Mouse (Mus musculus) brown adipose tissue, adult 24 weeks (tissue): ENCODE results near the gene Cldn10. TPM values are rescaled to one million over a fixed set of nuclear protein-coding genes. Genes with fewer than 3 reads are reported as not detected.

Experiments used
- H3K27ac ChIP-seq: fragments of 200-500 bp; replicated peaks from 2 replicates; pipeline ENCODE4 v1.5.1; 2012; ENCODE audit warnings: low read depth, mild to moderate bottlenecking, low read length
- H3K4me1 ChIP-seq: fragments of 200-500 bp; 2 replicates; pipeline ENCODE4 v1.6.1; 2012; ENCODE audit warnings: low read length, mixed read lengths; ENCODE audit not compliant: control insufficient read depth, insufficient read depth, insufficient read length
- H3K4me3 ChIP-seq: fragments of 200-500 bp; 2 replicates; pipeline ENCODE4 v1.5.1; 2012; ENCODE audit warnings: low read depth, mild to moderate bottlenecking, low read length, moderate library complexity; ENCODE audit not compliant: insufficient read depth
- polyA plus RNA-seq: library from polyadenylated mRNA; stranded (reverse); fragments of >200 nt; gene quantifications from 2 replicates; pipeline ENCODE4 v1.2.4, GENCODE M21; 2012; ENCODE audit not compliant: missing spikeins, insufficient read depth, insufficient read length

Cldn10 gene
- polyA plus RNA-seq, 1 experiment: not detected

DNA sequence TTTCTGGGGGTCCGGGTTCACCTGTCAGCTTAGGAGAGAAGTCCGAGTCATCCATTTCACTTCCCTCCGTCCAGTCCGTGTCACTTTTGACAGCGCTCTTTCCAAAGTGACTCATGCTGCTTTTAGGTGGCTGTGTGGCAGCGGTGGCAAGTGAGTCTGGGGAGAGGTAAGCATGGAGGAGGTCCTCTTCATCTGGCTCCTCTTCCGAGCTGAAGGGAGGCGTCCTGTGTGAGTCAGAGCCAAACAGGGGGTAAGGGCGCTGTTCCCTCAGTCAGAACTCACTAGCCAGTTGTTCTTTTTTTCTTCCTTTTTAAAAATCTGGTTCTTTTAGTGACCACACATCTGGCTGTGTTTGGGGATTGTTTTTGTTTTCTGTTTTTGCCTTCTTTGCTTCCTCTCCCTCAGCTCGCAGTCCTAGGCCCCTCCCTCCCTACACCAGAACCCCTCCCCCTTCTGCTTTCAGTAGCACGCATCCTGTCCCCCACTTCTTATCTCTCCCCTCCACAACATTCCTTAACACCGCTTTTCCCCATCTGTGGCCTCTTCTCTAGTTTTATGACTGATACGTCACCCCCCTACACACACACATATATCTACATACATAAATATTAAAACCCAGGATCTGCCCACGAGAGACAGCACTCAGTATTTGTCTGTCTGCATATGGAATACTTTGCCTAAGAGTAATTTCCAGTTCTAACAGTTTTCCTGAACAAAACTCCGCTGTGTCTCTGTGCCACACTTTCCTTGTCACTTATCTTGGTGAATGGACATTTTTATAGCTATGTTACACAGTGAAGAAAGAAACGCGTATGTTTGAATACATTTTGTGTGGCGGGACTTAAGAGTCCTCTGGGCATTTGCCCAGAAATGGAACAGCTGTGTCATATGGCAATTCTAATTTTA, 95.9 kb downstream of the Cldn10 start:
- Histone ChIP-seq H3K27ac (no peak overlapping the region), H3K4me1 (no peaks in the 10 kb centered on the region), H3K4me3 (no peak overlapping the region)

DNA sequence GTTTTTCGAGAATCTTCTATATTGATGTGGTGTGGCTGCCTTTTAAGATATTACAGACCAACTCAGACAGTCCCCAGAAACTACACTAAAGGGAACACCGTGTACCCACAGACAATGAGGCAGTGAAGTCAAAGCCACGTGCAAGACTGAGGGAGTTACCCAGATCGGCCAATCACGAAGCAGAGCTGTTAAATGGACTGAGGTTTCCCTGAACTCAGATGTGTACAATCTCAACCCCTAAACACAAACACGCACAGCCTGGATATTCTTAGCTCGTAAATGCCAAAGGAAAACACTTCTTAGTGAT, 96.5 kb downstream of the Cldn10 start:
- no peak overlapping the region for H3K4me3 ChIP-seq
- H3K27ac ChIP-seq: no peak overlapping the region
- H3K4me1 ChIP-seq: no peaks in the 10 kb centered on the region

DNA sequence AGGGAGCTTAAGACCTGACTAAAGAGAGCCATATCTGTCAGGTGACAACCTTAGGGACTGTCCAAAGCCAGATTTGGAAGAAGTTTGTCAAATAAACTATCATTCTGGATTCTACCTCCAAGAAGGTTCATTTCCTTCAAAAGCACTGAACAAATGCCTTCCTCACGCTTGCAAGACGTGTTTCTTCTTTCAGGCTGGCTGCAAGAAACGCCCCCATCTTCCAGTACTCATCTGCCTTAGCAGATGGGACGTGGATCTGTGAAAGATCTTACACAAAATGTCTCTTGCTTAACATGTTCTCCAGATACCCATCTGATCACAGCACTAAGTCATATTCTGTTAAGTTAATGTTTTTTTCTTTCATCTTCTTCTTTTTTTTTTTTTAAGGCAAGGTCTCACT, 102.4 kb downstream of the Cldn10 start:
- Histone ChIP-seq H3K4me3 (no peak overlapping the region), H3K4me1 (no peaks in the 10 kb centered on the region), H3K27ac (no peak overlapping the region)

DNA sequence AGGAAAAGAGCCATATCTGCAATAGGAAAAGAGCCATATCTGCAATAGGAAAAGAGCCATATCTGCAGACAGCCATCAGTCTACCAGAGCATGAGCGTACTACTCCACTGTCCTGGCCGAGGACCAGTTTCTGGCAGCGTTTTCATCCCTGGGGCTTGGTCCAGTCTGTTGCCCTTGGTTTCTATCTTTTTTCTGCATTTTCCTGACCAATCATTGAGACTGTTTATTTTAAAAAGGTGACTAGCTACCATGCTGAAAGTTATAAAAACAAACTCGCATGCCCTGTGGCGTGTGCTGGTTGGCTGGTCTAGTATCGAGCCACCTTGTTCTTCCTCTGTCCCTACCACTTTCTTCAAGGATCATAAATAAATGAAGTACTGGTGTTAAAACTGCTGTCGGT, 107.5 kb downstream of the Cldn10 start:
- no peak overlapping the region for H3K4me3 ChIP-seq
- no peak overlapping the region for H3K27ac ChIP-seq
- no peaks in the 10 kb centered on the region for H3K4me1 ChIP-seq

DNA sequence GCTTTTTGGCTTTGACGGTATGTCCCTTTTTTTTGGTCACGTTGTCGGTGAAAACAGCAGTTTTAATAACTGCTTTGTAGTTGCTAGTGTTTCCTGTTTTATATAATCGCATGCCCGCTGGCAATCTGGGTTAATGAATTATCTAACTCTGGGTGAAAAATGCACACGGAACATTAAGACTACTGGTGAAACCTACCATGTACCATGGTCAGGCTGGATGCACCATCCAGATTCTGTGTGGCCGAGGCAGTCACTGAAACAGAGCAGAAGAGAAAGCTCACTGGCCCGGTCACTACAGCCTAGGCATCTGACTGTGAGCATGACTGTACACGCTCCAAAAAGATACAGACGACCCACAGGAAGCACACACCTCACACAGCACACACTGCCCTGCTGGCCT, 107.9 kb downstream of the Cldn10 start:
- no peak overlapping the region for H3K4me3 ChIP-seq
- H3K27ac ChIP-seq: no peak overlapping the region
- no peaks in the 10 kb centered on the region for H3K4me1 ChIP-seq

DNA sequence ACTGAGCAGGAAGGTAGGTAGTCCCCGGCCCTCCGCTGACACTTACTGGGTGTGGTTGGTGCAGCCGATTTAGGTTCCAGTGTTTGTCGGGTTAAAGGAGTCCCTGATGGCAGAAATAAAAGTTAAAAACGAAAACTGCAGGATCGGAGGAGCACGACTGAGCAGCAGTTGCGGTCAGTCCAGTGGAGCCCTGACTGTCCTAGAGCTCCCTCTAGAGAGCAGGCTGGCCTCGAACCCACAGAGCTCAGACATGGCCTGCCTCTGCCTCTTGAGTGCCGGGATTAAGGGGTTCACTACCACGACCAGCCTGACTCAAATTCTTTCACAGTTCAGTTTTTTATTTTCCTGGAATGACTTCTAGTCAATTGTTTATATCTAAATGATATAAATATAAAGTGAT, 112.2 kb downstream of the Cldn10 start:
- Histone ChIP-seq H3K27ac (no peak overlapping the region), H3K4me3 (no peak overlapping the region), H3K4me1 (no peaks in the 10 kb centered on the region)

DNA sequence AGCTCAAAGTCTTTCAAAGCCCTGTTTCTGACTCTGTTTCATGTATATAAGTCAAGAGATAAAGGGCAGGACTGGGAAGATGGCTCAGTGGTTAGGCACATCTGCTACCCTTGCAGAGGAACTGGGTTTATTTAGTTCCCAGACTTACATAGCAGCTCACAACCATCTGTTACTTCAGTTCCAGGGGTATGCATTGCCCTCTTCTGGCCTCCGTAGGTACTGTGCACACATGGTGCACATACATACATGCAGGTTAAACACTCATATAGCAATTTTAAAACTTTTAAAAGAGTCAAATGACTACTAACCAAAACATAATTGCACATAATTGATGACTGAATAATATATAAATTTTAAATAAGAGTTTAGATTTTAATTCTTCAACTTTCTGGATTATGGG, 113.2 kb downstream of the Cldn10 start:
- Histone ChIP-seq H3K4me1 (no peaks in the 10 kb centered on the region), H3K4me3 (no peak overlapping the region), H3K27ac (no peak overlapping the region)

DNA sequence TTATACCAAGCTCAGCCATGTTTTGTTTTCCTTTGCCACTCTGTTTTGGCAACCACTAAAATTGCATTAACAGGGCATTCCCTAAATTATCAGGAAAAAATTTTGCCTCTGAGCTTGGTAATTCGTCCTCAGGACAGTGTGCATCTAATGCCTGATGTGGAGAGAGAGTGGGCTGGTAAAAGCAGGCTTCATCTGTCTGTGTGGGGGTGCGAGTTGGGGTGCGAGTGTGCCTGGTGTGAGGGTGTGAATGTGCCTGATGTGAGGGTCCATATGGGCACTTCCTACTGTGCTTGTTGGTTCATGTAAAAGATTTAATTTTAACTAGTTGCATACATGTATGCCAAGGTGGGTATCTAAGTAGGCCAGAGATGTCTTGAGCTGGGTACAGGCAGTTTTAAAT, 115.7 kb downstream of the Cldn10 start:
- Histone ChIP-seq H3K4me3 (no peak overlapping the region), H3K27ac (no peak overlapping the region), H3K4me1 (no peaks in the 10 kb centered on the region)

DNA sequence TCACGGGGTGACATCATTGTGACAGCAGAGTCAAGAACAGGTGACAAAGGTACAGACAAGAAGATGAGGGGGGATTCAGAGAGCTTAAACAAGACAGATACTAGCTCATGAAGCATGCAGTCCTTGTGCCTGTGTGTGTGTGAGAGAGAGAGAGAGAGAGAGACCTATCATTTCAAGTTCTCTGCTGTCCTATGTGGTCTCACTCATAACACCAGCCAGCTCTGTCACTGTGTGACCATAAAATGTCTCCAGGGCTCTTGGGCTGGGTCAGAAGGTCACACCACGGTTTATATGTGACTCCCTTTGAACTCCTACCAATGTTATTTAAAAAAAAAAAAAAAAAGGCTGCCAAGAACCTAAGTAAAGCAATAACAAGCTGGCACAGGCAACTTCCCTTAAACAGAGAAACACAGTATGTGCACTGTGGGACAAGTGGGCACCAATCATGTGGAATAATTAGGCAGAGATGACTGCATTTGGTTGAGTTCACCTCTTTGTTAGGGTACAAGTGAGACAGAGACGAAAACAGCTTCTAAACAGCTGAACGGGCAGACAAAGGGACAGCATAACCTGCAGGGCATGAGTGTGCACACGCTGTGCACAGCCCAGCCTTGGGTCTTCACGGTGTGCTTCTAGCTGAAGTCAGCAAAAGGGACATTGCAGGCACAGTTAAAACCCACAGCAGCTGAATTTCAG, 116.3 kb downstream of the Cldn10 start:
- Histone ChIP-seq H3K4me3 (no peak overlapping the region), H3K4me1 (no peaks in the 10 kb centered on the region)

DNA sequence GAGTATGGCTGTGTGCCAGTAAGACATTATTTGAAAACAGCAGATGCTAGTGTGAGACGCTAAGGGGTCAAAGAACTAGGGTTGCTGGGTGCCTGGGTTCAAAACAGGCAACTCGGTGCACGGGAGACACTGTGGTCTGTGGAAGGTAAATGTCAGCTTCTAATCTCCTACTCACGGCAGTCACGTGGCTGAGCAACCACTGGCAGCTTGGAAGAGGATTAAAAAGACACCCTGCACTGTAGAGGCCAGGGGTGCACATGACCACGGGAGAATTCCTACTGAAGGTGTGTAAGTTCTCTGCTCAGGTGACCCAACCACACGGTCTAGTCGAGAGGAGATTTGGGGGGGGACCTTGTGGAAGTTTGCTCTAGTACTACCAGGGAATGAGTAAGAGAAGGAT, 119.9 kb downstream of the Cldn10 start:
- H3K4me3 ChIP-seq: no peak overlapping the region
- no peaks in the 10 kb centered on the region for H3K4me1 ChIP-seq
- no peak overlapping the region for H3K27ac ChIP-seq

More for the DNA sequence above, 116.3 kb downstream of the Cldn10 start:
- no peak overlapping the region for H3K27ac ChIP-seq

DNA sequence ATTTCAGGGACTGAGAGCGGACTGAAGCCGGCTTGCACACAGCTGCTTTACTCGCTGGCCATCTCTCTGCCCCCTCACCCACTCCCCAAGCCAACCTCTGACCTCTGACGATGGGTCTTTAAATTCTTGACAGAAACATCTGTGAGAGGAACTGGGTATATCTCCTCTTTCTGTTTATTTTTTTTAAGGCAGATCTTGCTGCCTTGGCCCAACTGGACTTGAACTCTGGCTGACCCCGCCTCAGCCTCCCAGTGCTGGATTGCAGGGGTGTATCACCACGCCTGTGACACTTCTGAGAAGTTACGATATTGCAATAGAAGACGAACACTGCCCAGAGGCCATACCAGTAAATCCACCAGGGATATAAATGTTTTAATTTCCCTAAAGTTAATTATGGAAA, 122.2 kb downstream of the Cldn10 start:
- Histone ChIP-seq H3K4me3 (no peak overlapping the region), H3K4me1 (no peaks in the 10 kb centered on the region), H3K27ac (no peak overlapping the region)

DNA sequence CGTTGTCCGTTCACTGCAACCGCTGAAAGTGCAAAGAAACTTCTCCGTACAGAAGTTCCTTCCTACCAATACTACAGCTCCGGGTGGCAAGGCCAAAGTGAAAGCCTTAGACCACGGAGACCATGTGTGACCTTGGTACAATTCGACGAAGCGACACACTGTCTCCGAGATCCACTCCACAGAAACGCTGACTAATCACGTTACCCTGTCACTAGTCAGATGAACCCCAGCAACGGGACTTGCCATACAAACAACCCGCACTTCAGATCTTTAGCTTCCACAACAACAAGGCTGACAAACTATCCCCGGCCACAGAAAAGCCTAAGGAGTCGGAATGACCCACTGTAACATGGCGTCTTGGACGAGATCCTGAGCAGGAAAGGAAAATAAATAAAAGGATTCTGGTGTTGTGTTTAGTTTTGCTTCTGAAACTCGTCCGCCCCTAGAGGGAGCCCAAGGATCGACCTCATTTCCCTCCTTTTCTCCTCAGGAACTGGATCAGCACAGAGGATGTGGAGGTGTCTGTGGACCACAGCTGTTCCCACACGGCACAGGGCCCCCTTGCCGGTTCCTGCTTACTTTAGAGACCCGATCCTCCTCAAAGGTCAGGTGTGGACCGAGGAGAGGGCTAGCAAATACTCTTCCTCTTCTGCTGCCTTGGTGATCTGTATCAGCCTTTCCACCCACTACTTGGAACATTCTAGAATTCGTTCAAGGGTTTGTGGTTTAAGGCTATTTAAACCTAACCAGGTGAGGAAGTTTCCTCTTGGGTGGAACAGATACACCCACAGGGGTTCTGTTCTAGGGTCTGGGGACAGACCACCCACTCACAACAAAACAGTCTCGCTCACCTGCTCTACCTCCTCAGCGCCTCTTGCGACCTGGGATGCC, 122.9 kb downstream of the Cldn10 start:
- Histone ChIP-seq H3K4me3 (peak overlapping the region; percentile 57), H3K27ac (peak overlapping the region; percentile 38; the same call in 1 of the 2 replicates), H3K4me1 (no peaks in the 10 kb centered on the region)

DNA sequence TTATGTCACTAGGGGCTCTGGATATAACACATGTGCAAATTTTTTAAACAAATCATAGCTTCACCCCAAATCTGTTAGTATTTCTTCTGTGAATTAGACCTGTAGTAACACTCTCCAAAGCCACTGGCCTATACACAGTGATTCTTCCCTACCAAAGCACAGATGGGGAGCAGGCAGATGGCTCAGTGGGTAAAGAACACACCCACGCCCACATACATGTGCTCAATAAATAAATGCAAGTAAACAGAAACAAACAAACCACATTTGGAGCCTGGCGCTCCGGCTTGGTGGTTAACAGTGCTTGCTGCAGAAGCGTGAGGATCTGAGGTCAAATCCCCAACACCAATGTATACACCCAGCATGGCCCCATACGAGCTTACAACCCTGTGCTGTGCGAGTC, 123.8 kb downstream of the Cldn10 start:
- H3K4me1 ChIP-seq: no peaks in the 10 kb centered on the region
- H3K27ac ChIP-seq: no peak overlapping the region
- no peak overlapping the region for H3K4me3 ChIP-seq

DNA sequence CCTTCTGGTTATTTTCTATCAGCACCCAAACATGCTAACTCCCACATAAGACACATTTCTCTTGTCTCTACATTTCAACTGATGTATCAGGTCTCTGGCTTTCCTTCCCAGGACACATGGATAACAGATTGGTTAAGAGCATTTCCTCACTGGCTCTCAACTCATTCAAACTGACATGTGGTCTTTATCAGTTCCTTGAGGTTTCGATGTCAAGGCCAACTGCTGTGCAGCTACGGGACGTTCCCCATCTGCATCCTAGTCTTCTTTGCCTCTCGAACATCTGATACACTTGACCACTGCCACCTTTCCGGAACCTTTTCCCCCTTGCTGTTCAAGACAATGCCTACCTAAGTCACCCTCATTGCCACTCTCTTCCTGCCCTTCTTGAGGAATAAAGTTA, 125.9 kb downstream of the Cldn10 start:
- Histone ChIP-seq H3K27ac (no peak overlapping the region), H3K4me1 (no peaks in the 10 kb centered on the region), H3K4me3 (no peak overlapping the region)

DNA sequence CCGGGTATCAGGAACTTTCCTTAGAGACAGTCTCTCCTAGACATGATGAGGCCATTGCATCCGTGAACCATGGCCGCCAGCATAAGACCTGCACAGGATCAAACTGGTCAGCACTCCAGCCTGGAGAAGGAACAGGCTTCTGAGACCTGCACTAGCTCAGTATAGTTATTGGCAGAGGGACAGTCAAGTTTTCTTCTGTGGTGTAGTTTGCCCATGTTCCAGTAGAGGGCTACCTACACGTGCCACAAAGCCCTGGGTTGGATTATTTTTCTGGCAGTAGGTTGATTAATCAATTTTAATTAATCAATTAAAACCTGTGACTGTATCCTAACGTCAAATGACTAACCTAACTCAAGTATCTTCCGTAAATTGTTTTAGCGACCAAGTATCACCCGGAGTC, 131.3 kb downstream of the Cldn10 start:
- Histone ChIP-seq H3K4me3 (no peak overlapping the region), H3K27ac (no peak overlapping the region), H3K4me1 (no peaks in the 10 kb centered on the region)
